Mouse (Mus musculus) heart, postnatal 0 days (tissue): ENCODE results near the gene Slc2a8. TPM values are rescaled to one million over a fixed set of nuclear protein-coding genes. Genes with fewer than 3 reads are reported as not detected.

Source experiments
- ATAC-seq: fragments of 200-750 bp; cut with Nextera tagmentation; 2 replicates; pipeline ENCODE4 v1.8.0; 2017; ENCODE audit warnings: low read depth, moderate number of reproducible peaks, moderate library complexity; ENCODE audit not compliant: insufficient read depth
- DNase-seq: peaks from one replicate; pipeline ENCODE4 v3.0.0-alpha.2; 2016; ENCODE audit warnings: low spot score
- H3K27ac ChIP-seq: fragments of 300-500 bp; sonication (generic); 2 replicates; pipeline ENCODE4 v1.5.1; 2014; ENCODE audit warnings: low read depth, mild to moderate bottlenecking
- H3K27me3 ChIP-seq: fragments of 300-500 bp; sonication (generic); 2 replicates; pipeline ENCODE4 v1.6.1; 2014; ENCODE audit warnings: low read length, mixed read lengths; ENCODE audit not compliant: control insufficient read depth, insufficient read depth
- H3K36me3 ChIP-seq: fragments of 300-500 bp; sonication (generic); replicated peaks from 2 replicates; pipeline ENCODE4 v1.6.1; 2014; ENCODE audit warnings: low read length, mixed read lengths; ENCODE audit not compliant: control insufficient read depth, insufficient read depth
- H3K4me1 ChIP-seq: fragments of 300-500 bp; sonication (generic); 2 replicates; pipeline ENCODE4 v1.6.1; 2014; ENCODE audit warnings: antibody characterized with exemption; ENCODE audit not compliant: control insufficient read depth, insufficient read depth
- H3K4me2 ChIP-seq: fragments of 300-500 bp; sonication (generic); 2 replicates; pipeline ENCODE4 v1.6.1; 2014; ENCODE audit warnings: low read depth, mild to moderate bottlenecking, low read length, moderate library complexity
- H3K4me3 ChIP-seq: fragments of 300-500 bp; sonication (generic); 2 replicates; pipeline ENCODE4 v1.5.1; 2014; ENCODE audit warnings: low read depth, low read length
- H3K9ac ChIP-seq: fragments of 300-500 bp; sonication (generic); replicated peaks from 2 replicates; pipeline ENCODE4 v1.6.1; 2014; ENCODE audit warnings: low read depth, low read length, mixed read lengths
- H3K9me3 ChIP-seq: fragments of 300-500 bp; sonication (generic); replicated peaks from 2 replicates; pipeline ENCODE4 v1.6.1; 2016; ENCODE audit warnings: low read length; ENCODE audit not compliant: control insufficient read depth
- CTCF ChIP-seq: IDR thresholded peaks from 2 replicates; pipeline ENCODE4 v1.5.1; 2016; ENCODE audit warnings: antibody characterized with exemption, control low read depth, low read depth
- EP300 ChIP-seq: IDR thresholded peaks from 2 replicates; pipeline ENCODE4 v1.6.1; 2016; ENCODE audit warnings: antibody characterized with exemption, low read depth
- WGBS: fragments of 180-500 bp; shearing (Covaris S2); extraction: QIAGEN DNeasy Blood & Tissue Kit; methylation state at CpG from one replicate; pipeline ENCODE4 v1.1.7; 2014; 5-methylcytosine and 5-hydroxymethylcytosine counted together
- polyA plus RNA-seq: library from polyadenylated mRNA; unstranded; fragments of >200 nt; fragmentation: Nextera tagmentation; extraction: Ambion mirVana; gene quantifications from 2 replicates; pipeline ENCODE4 v1.2.1, GENCODE M21; 2015
- total RNA-seq: library from RNA; depleted of rRNA; stranded (reverse); fragments of >200 nt; gene quantifications from 2 replicates; pipeline ENCODE4 v1.2.3, GENCODE M21; 2014; ENCODE audit warnings: low replicate concordance

The Slc2a8 gene
- total and polyA plus RNA-seq, 2 experiments from 2014 or later = 24.7 to 42.1 TPM

- no peaks in the 10 kb centered on the region for H3K9me3 ChIP-seq
- DNase-seq = no peak
- no peak overlapping the region for H3K4me2 ChIP-seq
- peaks cover 59% of the 10 kb centered on the region for H3K36me3 ChIP-seq
- no peaks in the 10 kb centered on the region for H3K4me1 ChIP-seq
- 85% methylated on average over 11 of the region's 11 CpGs for WGBS
- H3K27ac ChIP-seq = no peak overlapping the region
- no peak overlapping the region for H3K4me3 ChIP-seq
- no peak for ATAC-seq
- TF ChIP-seq CTCF (no peak), EP300 (no peak)
- no peaks in the 10 kb centered on the region for H3K27me3 ChIP-seq
- no peak overlapping the region for H3K9ac ChIP-seq
Observed at GRCm38 (mm10) chr2:32947454-32947853, 34.4 kb downstream of the Slc2a8 start.

DNA sequence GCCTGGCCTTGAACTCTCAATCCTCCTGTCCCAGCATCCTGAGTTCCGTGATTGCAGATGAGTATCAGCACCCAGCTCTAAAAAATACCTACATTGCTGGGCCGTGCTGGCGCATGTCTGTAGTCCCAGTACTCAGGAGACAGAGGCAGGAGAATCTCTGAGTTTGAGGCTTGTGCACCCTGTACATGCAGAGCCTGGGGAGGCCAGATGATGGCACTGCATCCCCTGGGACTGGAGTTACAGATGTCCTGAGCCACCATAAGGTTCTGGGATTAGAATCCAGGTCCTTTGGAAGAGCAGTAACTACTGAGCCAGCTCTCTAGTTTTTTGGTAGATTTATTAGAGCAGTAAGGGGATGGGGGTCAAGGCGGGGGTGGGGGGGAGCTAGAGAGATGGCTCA is 41.4 kb downstream of the Slc2a8 start:
- Histone ChIP-seq H3K4me2 (no peak overlapping the region), H3K4me1 (no peaks in the 10 kb centered on the region), H3K9me3 (no peaks in the 10 kb centered on the region), H3K9ac (no peak overlapping the region), H3K4me3 (no peak overlapping the region), H3K27ac (no peak overlapping the region), H3K36me3 (peaks cover 80% of the 10 kb centered on the region), H3K27me3 (no peaks in the 10 kb centered on the region)
- ATAC-seq (no peak), DNase-seq (no peak)
- 96% methylated on average over 4 of the region's 4 CpGs for WGBS
- no peak for TF ChIP-seq EP300
- TF ChIP-seq CTCF = no peak

GRCm38 (mm10) chr2:32939418-32939817 is 42.5 kb downstream of the Slc2a8 start:
- DNase-seq = no peak

GRCm38 (mm10) chr2:32938741-32939140 is 43.1 kb downstream of the Slc2a8 start:
- no peak for TF ChIP-seq EP300
- TF ChIP-seq CTCF = no peak

More at GRCm38 (mm10) chr2:32939418-32939817, 42.5 kb downstream of the Slc2a8 start:
- Histone ChIP-seq H3K9ac (no peak overlapping the region), H3K4me3 (no peak overlapping the region), H3K36me3 (peaks cover 80% of the 10 kb centered on the region), H3K4me1 (no peaks in the 10 kb centered on the region), H3K27me3 (no peaks in the 10 kb centered on the region), H3K27ac (no peak overlapping the region), H3K9me3 (no peaks in the 10 kb centered on the region), H3K4me2 (no peak overlapping the region)
- ATAC-seq = no peak
- TF ChIP-seq CTCF (peak; percentile 46), EP300 (no peak)
- WGBS = 79% methylated on average over 5 of the region's 5 CpGs

GRCm38 (mm10) chr2:32931730-32932129 is 50.2 kb downstream of the Slc2a8 start:
- Histone ChIP-seq H3K4me1 (no peaks in the 10 kb centered on the region), H3K36me3 (peaks cover 45% of the 10 kb centered on the region), H3K4me2 (no peak overlapping the region), H3K9ac (no peak overlapping the region), H3K4me3 (no peak overlapping the region), H3K27ac (no peak overlapping the region), H3K27me3 (no peaks in the 10 kb centered on the region), H3K9me3 (no peaks in the 10 kb centered on the region)
- DNase-seq (no peak), ATAC-seq (no peak)
- WGBS = 73% methylated on average over 7 of the region's 7 CpGs
- TF ChIP-seq CTCF = no peak
- no peak for TF ChIP-seq EP300

More at GRCm38 (mm10) chr2:32938741-32939140, 43.1 kb downstream of the Slc2a8 start:
- peaks cover 76% of the 10 kb centered on the region for H3K36me3 ChIP-seq
- no peak overlapping the region for H3K27ac ChIP-seq
- DNase-seq = no peak
- no peak for ATAC-seq
- H3K4me2 ChIP-seq = no peak overlapping the region
- H3K9me3 ChIP-seq = no peaks in the 10 kb centered on the region
- H3K9ac ChIP-seq = no peak overlapping the region
- WGBS = 80% methylated on average over 5 of the region's 5 CpGs
- no peaks in the 10 kb centered on the region for H3K4me1 ChIP-seq
- H3K4me3 ChIP-seq = no peak overlapping the region
- H3K27me3 ChIP-seq = no peaks in the 10 kb centered on the region
